Mouse (Mus musculus) spleen, postnatal 36 days (tissue): ENCODE results near the gene Chga.

Experiments
- DNase-seq, 2 experiments: peaks; one replicate each; pipeline ENCODE4 v3.0.0; 2022; ENCODE audit warnings: low spot score in 2 of 2, mixed read lengths in 1 of 2

Gene Chga

DNA sequence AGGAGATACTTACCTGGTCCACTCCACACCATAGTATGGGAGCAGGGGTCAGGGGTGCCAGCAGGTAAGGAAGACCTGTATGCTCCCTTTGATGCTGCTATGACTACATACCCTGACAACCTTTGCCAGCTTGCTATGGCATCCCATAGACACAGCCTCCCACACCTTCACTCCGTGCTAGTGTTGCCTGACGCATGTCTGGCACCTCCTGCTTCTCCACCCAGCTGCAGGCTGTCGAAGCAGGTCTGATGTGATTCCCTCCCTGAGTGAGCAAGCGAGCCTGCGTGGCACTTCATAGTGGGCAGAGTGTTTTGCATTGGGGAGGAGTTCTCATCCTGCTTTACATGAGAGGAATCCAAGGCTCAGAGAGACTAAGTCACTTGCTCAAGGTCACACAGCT lies 2.6 kb downstream of the Chga start:
- no peak for DNase-seq

DNA sequence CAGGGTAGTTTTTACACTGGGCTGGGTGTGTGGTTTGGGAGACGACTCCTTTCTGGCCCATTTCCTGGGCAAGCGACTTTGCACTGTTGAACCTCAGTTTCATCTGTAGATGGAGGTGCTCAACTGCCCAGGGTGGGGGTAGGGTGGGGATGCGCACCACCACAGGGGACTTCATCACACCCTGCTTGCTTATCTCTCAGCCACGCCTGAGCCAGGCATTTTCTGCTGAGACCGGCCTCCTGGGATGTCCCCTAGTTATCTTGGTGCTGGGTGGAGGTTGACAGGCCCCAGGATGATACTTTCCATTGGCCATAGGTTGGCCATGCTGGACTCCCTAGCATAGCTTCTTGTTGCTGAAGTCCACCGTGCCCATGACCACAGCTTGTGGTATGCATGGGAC lies 10.3 kb downstream of the Chga start:
- no peak for DNase-seq

DNA sequence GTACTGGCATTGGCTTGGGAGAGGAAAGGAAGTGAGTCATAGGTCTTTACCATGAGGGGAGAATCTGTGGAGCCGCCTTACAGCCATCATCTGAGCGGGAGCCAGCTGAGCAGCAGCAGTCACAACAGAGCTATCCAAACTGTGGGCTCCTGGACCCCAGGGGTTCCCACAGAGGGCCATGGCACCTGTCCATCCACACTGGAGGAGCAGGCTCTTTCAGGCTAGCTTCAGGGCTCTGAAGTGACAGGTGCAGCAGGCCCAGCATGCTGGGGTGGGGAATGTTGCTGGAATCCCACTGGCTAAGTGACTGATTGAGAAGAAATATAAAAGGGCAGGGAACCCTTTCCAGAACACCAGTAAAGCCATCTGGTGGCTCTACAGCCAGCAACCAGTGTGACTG lies 12.2 kb downstream of the Chga start:
- no peak for DNase-seq

DNA sequence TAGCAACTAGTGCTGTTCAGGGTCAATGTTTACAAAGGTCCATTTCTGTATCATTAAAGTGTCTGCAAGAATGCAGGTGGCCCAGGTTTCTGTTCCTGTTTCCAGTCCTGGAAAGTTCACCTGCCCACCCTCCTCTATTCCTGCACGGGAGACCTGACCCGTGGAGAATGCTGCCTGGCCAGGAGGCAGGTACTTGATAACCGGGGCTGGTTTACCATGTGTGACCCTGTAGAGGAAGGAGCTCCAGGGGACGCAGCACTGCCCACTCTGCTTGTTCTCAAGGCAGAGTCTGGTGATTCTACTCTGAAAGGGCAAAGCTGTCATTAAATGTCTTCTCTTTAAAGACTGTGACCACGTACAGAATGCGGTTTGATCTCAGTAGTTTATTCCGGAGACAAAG lies 13.4 kb downstream of the Chga start:
- DNase-seq: no peak

DNA sequence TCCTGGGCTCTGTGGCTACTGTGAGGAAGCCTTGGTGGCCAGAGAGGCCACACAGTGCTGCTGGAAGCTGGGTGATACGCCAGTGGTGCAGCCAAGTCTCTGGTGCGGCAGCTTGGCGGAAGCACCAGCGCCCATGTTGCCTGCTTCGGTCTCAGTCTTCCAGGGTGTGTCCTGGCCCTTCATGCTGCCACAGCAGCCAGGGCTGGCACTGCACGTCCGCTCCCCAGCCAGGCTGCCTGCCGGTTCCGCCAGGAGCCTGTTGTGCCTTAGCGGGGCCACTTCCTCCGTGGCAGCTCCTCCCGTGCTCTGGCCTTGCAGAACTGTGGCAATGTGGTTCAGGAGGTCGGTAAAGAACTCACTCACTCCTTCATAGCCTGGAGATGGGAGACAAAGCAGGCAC lies 15.3 kb downstream of the Chga start:
- no peak for DNase-seq

DNA sequence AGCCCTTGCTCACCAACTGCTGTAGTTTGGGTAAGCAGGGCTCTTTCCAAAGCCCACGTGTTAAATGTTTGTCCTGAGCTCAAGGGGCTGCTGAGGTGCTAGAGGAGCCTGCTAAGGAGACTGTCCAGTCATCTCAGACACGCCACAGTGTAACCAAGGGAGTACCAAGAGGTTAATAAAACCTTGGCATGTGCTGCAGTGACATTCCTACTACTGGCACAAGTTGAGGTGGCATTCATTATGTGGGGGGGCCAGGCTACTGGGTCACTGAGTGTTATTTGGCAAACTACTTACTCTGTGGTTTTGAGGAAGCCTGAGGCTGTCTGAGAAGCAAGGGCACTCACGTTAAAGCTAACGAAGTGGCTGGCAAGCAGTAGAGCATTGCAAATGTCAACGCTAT lies 16.0 kb downstream of the Chga start:
- DNase-seq: no peak

DNA sequence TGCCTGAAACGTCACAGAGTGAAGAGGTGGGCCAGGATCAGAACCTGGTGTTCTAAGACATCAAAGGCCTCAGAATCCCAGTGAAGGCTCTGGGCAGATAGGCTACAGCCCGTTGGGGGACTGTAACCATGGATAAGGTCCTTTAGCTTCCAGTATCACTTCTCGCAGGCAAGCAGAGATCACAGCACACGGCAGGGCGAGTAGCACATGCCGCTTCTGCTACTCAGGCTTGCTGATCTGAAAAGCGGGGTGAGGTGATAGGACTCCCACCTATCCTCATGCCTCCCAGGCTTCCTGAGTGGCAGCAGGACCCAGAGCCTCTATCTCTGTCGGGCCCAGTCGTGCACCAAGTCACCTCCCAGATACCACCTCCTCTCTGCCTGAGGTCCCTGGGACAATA lies 16.9 kb downstream of the Chga start:
- no peak for DNase-seq

DNA sequence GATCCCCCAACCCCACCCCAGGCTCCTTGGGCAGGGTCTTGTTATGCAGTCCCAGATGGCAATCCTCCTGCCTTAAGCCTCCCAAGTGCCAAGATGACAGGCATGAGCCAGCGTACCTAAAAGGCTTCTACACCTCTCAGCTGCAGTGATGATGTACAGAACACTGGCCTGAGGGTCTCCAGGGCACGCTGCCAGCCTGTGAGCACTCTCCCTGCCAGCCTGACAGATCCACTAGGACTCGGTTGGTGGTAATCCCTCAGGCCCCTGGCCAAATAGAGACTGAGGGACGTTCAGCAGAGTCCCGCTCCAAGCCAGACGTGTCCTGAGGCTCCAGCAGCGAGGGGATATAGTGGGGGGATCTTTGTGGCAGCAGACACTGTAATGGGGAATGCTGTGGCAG lies 18.3 kb downstream of the Chga start:
- no peak for DNase-seq

DNA sequence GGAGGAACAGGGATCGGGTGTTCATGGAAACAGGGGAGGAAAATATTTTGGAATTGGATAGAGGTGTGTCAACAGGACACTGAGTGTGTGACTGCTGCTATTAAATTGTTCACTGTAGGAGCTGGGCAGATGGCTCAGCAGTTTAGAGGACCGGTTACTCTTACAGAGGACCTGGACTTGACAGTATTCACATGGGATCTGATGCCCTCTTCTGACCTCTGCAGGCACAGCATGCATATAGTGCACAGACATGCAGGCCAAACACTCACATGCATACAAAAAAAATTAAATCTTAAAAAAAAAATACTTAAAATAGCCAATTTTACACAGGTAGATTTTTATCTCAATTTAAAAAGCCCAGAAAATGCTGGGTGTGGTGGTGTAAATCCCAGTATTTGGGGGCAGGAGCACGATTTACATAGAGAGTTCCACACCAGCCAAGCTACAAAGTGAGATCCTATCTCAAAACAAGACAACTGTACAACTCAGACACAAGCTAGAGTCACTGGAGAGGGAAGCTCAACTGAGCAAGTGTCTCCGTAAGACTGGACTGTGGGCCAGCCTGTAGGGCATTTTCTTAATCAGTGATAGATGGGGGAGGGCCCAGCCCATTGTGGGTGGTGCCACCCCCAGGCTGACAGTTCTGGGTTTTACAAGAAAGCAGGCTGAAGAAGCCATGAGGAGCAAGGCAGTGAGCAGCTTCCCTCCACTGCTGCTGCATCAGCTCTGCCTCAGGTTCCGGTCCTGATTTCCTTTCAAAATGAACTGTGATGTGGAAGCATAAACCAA lies 21.0 kb downstream of the Chga start:
- no peak for DNase-seq

DNA sequence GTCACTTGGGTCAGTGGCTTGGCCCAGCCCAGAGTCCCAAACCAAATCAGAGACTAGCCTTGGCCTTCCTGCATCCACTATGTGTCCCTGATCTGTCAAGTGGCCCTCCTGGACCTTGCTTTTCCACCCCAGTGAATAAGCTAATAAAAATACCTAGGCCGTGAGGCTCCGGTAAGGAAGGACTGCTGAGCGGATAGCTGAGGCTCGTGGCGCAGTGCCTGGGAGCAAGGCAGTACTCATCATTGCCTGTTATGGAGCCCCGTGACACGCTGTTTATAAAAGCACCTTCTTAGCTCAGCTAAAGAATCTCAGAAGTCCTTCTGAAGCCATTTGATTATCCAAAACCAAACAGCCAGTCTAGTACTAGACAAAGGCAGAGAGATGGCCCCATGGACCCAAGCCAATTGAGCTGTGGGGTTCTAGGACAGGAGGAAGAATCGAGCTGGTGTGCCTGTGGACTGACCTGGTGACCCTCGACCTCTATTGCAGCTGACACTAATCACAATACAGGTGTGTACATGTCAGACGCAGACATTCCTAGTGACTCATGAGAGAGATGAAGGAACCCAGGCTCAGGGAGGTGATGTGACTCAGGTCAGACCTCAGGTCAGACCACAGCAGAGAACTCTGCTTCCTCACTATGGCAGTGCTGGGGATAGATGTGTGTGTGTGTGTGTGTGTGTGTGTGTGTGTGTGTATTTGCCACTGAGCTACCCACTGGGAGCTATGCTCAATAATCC lies 22.1 kb downstream of the Chga start:
- DNase-seq: no peak

DNA sequence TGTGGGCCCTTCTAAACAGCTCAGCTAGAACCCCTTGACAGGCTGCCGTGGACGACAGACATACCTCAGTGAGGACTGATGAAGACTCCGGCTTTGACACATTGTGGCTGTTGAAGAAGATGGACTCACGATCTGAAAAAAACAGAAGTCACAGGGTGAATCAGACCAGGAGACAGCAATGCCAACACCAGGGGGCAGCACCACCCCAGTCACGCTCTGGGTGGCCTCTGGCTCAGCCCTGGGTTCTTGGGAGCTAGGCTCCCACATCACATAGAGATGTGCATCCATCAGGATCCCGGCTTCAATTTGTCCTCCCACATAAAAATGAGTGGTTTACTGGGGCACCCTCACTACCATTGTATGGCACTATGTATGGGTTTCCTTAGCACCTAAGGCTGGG lies 24.3 kb downstream of the Chga start:
- DNase-seq: peak; percentile 43 to 54

DNA sequence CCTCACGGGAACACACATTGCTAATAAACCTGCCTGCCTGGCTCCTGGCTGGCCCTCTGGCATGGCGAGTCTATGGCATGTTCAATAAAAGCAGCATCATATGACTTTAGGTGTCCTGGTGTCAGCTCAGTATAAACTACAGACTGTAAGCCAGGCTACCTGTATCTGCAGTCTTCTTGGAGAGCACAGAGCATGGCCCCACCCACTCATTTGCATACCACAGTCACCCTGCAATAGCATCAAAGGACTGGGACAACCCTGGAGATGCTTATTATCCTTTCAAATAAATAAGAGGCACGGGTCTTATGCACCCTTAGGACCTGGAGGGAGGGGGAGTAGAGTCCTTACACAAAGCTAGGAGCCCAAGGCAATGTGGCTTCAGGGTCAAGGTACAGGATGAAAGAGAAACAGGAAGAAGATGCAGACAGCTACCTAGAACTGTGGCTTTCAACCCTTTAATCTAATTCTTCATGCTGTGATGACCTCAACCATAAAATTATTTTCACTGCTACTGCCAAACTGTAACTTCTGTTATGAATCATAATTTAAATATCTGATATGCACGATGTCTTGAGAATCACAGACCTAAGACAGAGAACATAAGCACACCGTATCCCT lies 26.9 kb downstream of the Chga start:
- no peak for DNase-seq

DNA sequence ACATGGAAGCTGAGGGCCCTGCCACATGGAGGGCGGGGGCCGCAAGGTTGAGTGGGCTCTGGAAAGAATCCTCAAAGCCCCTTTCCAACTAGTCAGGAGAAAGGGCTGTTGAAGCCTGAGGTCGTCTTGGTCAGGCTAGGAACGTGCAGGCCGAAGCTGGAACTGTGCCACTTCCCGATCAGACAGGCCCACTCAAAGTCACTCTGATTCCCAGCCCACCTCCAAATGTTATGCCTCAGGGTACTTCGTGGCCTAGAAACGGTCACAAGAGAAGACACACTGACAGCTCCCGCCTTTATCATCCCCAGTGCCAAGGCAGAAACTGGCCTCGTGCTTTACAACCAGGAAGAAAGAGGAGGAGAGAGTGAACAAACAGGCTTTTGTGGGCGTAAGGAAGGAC lies 27.7 kb downstream of the Chga start:
- no peak for DNase-seq

DNA sequence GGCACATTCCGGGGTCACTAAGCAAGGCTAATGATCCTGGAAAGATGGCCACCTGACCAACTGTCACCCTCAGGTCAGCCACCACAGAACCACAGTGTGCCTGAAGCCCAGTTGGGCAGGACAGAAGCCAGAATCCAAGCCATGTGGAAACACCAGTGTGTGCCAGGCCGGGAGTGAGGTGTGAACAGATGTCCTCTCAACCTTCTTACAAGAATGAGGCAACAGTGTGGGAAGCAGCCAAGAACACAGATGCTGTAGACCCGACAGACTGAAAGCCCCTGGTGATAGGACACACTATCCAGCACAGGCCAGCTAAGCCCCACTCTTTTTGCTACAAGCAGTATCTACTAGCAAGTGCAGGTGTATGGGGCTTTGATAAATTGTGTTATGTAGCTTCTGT lies 30.6 kb downstream of the Chga start:
- no peak for DNase-seq

DNA sequence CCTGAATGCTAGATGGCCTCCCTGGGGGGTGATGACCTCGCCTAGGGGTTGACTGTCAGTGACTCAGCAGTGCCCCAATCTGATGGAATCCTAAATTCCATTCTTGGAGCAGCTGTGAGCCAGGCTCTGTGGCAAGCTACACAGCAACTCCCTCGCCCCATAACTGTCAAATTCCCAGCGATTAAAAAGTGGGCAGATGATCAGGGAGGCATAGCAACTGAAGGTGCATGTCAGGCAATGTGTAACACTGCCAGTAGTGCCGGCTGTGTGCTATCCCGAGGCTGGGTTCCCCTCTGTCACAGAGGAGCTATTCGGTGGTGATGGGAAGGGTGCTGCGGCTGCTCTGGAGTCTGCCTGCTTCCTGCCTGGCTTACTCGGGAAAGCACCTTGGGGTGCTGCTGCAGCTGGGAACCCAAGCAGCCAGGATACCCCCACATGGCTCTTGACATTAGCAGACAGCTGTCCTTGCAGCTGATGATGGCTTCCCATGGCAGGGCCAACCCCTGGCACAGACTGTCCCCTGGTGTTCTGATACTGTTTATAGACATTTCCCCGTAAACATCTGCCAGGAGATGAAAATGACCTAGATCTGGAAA lies 31.6 kb downstream of the Chga start:
- no peak for DNase-seq

DNA sequence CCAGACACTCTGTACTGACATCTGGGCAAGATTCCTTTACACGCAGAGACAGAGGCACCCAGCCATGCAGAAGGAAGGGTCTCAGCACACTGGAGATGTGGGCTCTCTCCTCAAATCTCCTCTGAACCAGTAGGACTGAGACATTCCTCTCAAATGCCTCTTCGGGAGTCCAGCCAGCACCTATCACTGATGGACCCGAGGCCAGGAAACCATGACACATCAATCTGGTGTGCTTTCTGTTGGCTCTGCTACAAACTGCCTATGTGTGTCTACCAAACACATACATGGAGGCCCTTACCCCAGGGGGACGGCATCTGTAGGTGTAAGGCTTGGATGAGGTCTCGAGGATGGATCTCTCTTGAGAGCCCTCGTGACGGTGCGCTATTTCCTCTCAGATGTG lies 32.3 kb downstream of the Chga start:
- DNase-seq: no peak

DNA sequence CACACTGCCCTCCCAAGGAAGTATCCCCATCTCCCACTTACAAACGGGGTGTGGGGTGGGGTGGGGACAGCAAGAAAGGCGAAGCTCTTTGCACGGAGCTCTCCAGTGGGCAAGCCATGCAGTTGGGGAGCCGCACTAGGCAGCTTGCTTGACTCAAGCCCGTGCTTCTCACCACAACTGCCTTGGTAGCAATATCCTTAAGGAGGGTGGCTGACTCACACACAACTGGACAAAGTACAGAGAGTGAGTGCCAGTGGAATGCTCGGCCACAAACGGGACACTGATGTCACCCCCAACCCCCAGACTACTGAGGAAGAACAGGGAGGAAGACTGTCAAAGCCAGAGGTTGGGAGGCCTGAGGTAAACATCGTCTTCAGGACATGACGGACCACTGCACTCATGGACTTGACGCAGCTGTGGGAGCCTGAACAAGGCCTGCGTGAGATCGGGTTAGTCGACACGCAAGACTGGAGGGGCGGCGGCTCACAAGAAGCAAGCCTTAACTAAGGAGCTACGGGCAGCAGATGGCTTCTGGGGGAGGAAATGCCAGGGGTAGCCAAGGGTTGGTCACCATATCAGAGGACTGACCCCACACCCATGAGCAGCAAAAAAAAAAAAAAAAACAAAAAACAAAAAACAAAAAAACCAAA lies 36.1 kb downstream of the Chga start:
- DNase-seq: no peak

DNA sequence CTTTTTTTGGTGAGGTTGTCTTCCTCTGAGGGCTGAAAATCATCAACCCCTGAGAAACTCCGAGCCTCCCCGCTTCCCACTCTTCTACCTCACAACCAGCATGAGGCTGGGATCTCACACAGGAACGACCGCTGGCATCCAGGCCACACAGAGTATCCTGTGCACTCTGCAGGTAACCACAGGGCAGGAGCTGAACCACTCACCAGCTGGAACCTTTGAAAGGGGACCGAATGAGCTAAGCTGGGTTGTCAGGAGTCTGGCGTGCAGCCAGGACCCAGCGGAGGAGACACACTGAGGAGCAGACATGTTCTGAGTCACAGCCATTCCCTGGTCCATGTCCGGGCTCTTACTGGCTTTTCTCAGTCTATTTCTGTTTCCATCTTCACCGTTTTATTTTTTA lies 38.9 kb downstream of the Chga start:
- no peak for DNase-seq

DNA sequence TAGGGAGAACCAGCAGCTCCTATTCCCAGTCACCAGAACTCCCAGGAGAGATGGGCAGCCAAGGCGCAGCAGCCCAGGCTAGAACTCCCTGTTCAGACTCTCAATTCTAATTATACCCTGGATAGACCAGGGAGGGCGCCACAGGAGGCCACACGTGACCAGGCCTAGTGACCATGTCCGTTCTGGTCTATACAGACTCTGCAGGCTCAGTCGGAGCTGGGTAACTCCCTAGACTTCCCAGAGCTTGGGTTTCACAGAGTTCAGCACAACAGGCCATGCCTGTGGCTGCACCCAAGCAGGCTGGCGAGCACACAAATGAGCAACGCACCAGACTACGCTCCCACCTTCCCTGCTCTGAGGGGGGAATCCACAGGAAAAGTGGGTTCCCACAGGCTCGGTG lies 39.9 kb downstream of the Chga start:
- DNase-seq: no peak

DNA sequence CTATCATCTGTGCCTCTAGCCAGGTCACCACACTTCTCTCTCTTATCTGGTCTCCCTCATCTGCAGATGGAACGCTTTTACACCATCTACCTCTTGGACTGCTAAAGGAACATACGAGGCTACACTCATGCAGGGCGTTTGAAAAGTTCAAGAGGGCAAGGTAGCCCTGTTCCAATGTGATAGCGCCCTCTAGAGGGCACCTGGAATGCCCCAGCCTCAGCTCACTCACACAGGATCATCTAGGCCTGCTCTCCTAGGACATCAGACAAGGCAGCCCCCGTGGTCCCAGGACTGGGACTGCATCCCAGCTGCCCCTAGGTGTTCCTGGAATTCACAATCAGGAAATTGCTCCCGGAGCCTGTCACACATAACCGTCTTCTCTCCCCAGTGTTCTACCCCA lies 41.6 kb downstream of the Chga start:
- no peak for DNase-seq

DNA sequence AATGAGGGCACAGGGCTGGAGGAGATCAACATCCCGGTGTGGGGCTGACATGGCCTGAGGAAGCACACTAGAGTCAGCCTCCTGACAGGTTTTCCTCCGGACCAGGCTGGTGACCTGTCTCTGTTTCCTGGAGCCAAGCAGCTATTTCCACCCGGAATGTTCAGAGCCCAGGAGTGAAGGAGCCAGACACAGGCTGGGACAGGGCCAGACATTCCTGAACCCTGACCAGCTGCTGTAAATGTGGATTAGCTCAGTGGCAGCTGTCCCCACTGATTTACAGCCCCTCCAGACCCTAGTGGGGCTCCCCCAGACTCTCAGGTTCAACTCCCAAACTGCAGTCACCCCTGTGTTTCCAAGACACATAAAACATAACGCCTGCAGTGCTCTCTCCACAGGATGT lies 42.7 kb downstream of the Chga start:
- no peak for DNase-seq

DNA sequence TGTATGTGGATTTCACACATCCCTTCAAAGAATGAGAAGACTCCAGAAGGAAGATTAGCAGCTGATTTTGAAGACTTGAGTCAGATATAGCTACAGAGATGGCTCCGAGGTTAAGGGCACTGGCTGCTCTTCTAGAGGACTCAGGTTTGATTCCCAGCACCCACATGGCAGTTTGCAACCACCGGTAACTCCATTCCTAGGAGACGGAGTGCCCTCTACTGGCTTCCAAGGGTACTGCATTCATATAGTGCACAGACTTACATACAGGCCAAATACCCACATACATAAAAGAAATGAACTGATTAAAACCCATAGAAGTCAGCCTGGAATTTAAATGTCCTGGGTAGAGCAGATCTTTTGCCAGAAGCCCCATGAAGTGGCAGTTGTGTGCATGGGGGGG lies 43.8 kb downstream of the Chga start:
- no peak for DNase-seq
